In genomic region chr1:187170361-187170760, GRCm38 (mm10) we compare ENCODE assay signal across 19 mouse cellular contexts. TPM values are rescaled to one million over a fixed set of nuclear protein-coding genes. Genes with fewer than 3 reads are reported as not detected.
"Had no signal": no experiment of that assay in that cellular context is flagged by ENCODE, and none has a peak within 500 bp of the region (broad histone marks: within the 10 kb centered on the region; RNA-seq: fewer than 3 reads in every experiment).

No protein-coding gene starts in this region.

- H3K4me3 ChIP-seq: neural tube, embryonic 12.5 days; neural tube, embryonic 13.5 days; neural tube, embryonic 15.5 days; stomach, embryonic 15.5 days had no signal

- H3K36me3 ChIP-seq: neural tube, embryonic 12.5 days; neural tube, embryonic 13.5 days; neural tube, embryonic 15.5 days; stomach, embryonic 15.5 days had no signal

- H3K9ac ChIP-seq: neural tube, embryonic 12.5 days; neural tube, embryonic 13.5 days; neural tube, embryonic 15.5 days; stomach, embryonic 15.5 days had no signal

- H3K4me1 ChIP-seq: neural tube, embryonic 12.5 days; neural tube, embryonic 13.5 days; neural tube, embryonic 15.5 days; stomach, embryonic 15.5 days had no signal

- H3K27ac ChIP-seq: neural tube, embryonic 12.5 days; neural tube, embryonic 13.5 days; neural tube, embryonic 15.5 days; stomach, embryonic 15.5 days; stomach, postnatal 0 days had no signal

- H3K27me3 ChIP-seq: neural tube, embryonic 12.5 days; neural tube, embryonic 13.5 days; neural tube, embryonic 15.5 days; stomach, embryonic 15.5 days had no signal

- DNase-seq: retina, postnatal 1 day; right cerebral cortex, adult 18-20 months; right cerebral cortex, postnatal 14 days; right cerebral cortex, postnatal 25 days; right cerebral cortex, postnatal 4 days; spleen, adult 18-20 months; thymus, adult 18-20 months; thymus, adult 2 months; thymus, postnatal 14 days; thymus, postnatal 25 days; thymus, postnatal 4 days had no signal

- H3K9me3 ChIP-seq: neural tube, embryonic 12.5 days; neural tube, embryonic 13.5 days; neural tube, embryonic 15.5 days; stomach, embryonic 15.5 days had no signal

RNA-seq across cellular contexts. Expression of gene Spata17, which starts 44.9 kb away (rescaled TPM):
- total RNA-seq: neutrophil, adult 5-6 weeks had no signal
- polyA plus RNA-seq: small intestine, adult 2 months; spleen, adult 2 months had no signal
